Mouse (Mus musculus): Measurements from ENCODE around the gene Rhov. TPM values are rescaled to one million over a fixed set of nuclear protein-coding genes. Genes with fewer than 3 reads are reported as not detected.

The Rhov gene
- polyA plus RNA-seq, 1 experiment from 2014 or later: 0.90 TPM

DNA sequence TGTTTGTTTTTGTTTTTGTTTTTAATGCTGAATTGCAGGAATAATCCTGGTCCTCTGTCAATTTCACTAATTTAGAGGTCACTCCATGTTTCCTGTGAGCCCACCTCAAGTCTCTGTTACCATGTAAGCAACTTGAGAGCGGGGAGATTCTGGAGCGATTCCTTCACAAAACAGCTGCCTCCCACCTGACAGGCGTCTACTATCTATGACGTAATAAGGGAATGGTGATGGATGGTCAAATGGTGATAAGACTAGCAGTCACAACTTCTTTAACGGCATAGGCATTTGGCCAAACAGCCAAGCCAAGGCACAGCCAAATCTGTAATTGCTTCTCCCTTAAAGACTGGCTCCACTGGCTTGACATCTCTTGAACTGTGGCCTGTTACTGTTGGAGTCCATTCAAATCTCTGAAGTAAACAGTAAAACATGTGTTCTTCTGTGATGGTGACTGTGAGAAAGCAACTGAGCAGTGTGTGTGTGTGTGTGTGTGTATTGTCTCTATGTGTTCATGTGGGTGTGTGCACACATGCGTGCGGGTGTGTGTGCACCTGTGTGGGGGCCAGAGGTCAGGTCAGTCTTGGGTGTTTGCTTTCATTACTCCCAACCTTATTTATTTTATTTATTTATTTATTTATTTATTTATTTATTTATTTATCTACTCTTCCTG is 11.0 kb upstream of the Rhov start:
- Histone ChIP-seq H3K4me1 (replicated peaks; ENCODE audit: control insufficient read depth, insufficient read depth, low read length) (no peaks in the 10 kb centered on the region), H3K9me3 (ENCODE audit: control insufficient read depth, low read length) (no peaks in the 10 kb centered on the region), H3K27ac (ENCODE audit: low read depth, low read length) (no peak overlapping the region), H3K4me3 (ENCODE audit: low read depth, low read length) (no peak overlapping the region), H3K36me3 (ENCODE audit: control insufficient read depth, insufficient read depth, low read length) (no peaks in the 10 kb centered on the region), H3K27me3 (ENCODE audit: control insufficient read depth, insufficient read depth, low read length) (no peaks in the 10 kb centered on the region), H3K4me2 (ENCODE audit: low read depth, low read length, severe bottlenecking) (no peak overlapping the region), H3K9ac (ENCODE audit: low read length) (no peak overlapping the region)
- DNase-seq (ENCODE audit: low spot score) (no peak), ATAC-seq (replicated peaks; ENCODE audit: low FRiP score) (no peak)
- 92% methylated on average over 7 of the region's 7 CpGs for WGBS

DNA sequence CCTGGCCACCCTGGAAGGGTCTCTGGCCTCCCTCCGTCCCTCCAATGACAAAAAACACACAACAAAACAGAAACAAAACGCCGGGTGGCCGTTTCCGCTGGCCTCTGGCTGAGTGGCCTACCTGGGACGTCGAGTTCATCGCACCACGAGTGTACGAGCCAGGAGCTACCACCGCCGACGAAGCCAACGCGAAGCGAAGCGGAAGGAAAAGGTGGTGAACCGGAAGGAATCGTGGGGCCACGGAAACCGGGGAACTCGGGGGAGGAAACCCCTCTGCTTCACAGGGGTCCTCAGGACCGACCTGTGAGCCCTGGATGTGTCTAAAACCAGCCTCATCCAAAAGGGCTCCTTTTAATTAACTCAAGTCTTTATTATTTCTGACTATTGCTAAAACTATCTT is 6.7 kb upstream of the Rhov start:
- no peaks in the 10 kb centered on the region for H3K36me3 ChIP-seq (ENCODE audit: control insufficient read depth, insufficient read depth, low read length)
- H3K27ac ChIP-seq (ENCODE audit: low read depth, low read length): no peak overlapping the region
- 90% methylated on average over 23 of the region's 23 CpGs for WGBS
- DNase-seq (ENCODE audit: low spot score) (no peak), ATAC-seq (replicated peaks; ENCODE audit: low FRiP score) (no peak)
- H3K9ac ChIP-seq (ENCODE audit: low read length): no peak overlapping the region
- no peak overlapping the region for H3K4me2 ChIP-seq (ENCODE audit: low read depth, low read length, severe bottlenecking)
- no peaks in the 10 kb centered on the region for H3K4me1 ChIP-seq (replicated peaks; ENCODE audit: control insufficient read depth, insufficient read depth, low read length)
- no peaks in the 10 kb centered on the region for H3K9me3 ChIP-seq (ENCODE audit: control insufficient read depth, low read length)
- H3K27me3 ChIP-seq (ENCODE audit: control insufficient read depth, insufficient read depth, low read length): no peaks in the 10 kb centered on the region
- no peak overlapping the region for H3K4me3 ChIP-seq (ENCODE audit: low read depth, low read length)

DNA sequence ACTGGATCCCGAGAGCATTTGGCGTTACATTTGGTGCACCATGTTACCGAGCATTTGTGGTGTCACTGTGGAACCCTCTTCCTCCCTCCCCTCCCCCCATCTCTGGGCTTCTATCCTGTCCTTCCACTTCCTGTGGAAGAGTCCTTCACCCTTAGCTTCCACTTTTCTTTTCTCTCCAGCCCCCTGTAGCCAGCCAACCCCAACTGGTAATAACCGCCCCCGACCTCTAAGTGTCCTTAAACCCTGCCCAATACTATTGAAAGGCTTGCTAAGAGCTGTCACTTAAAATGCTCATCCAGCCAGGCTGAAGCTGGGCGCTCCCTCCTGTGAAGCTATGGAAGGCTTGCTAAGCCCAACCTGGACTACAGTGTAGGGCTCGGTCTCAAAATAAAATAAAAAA is 5.9 kb upstream of the Rhov start:
- 88% methylated on average over 7 of the region's 7 CpGs for WGBS
- DNase-seq (ENCODE audit: low spot score) (no peak), ATAC-seq (replicated peaks; ENCODE audit: low FRiP score) (no peak)
- H3K4me1 ChIP-seq (replicated peaks; ENCODE audit: control insufficient read depth, insufficient read depth, low read length): no peaks in the 10 kb centered on the region
- H3K27me3 ChIP-seq (ENCODE audit: control insufficient read depth, insufficient read depth, low read length): no peaks in the 10 kb centered on the region
- no peak overlapping the region for H3K9ac ChIP-seq (ENCODE audit: low read length)
- no peak overlapping the region for H3K27ac ChIP-seq (ENCODE audit: low read depth, low read length)
- H3K4me3 ChIP-seq (ENCODE audit: low read depth, low read length): no peak overlapping the region
- H3K4me2 ChIP-seq (ENCODE audit: low read depth, low read length, severe bottlenecking): no peak overlapping the region
- H3K9me3 ChIP-seq (ENCODE audit: control insufficient read depth, low read length): no peaks in the 10 kb centered on the region
- no peaks in the 10 kb centered on the region for H3K36me3 ChIP-seq (ENCODE audit: control insufficient read depth, insufficient read depth, low read length)

DNA sequence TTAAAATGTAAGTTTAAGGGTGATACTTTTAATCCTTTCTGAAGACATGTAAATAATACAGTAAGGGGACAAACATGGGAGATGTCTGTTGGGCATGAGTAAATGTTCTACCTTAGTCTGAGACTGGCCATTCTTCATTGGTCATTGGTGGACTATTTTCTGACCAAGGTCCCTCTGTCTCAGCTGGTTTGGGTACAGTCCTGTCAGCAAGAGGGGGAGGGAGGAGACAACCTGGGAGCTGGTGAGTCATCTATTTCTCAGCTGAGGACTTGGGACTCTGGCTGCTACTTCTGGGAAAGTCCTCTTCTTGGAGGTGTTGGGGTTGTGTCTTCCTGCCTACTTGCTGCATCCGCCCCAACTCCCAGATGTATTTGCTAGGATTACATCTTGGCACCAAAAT is 3.1 kb upstream of the Rhov start:
- Histone ChIP-seq H3K4me2 (ENCODE audit: low read depth, low read length, severe bottlenecking) (no peak overlapping the region), H3K4me1 (replicated peaks; ENCODE audit: control insufficient read depth, insufficient read depth, low read length) (no peaks in the 10 kb centered on the region), H3K27ac (ENCODE audit: low read depth, low read length) (no peak overlapping the region), H3K27me3 (ENCODE audit: control insufficient read depth, insufficient read depth, low read length) (peaks cover 4% of the 10 kb centered on the region), H3K4me3 (ENCODE audit: low read depth, low read length) (no peak overlapping the region), H3K36me3 (ENCODE audit: control insufficient read depth, insufficient read depth, low read length) (no peaks in the 10 kb centered on the region), H3K9me3 (ENCODE audit: control insufficient read depth, low read length) (no peaks in the 10 kb centered on the region), H3K9ac (ENCODE audit: low read length) (no peak overlapping the region)
- DNase-seq (ENCODE audit: low spot score) (no peak), ATAC-seq (replicated peaks; ENCODE audit: low FRiP score) (no peak)
- 83% methylated on average over 1 of the region's 1 CpGs for WGBS

DNA sequence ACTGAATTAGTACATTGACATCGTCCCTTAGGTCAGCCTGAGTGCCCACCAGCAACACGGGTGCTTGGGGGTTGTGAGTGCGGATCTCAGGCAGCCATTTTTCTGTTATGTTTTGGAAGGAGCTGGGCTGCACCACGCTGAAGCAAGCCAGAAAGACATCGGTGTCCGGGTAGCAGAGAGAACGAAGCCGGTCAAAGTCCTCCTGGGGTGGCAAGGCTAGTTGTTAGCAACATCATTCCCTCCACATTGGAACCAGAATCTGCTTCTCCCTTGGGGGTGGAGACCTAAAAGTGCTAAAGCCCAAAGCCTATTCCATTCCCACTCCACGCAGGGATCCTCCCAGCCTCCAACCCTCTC is 808 bp downstream of the Rhov start:
- H3K27ac ChIP-seq (ENCODE audit: low read depth, low read length): no peak overlapping the region
- DNase-seq (ENCODE audit: low spot score): no peak
- H3K4me3 ChIP-seq (ENCODE audit: low read depth, low read length): peak overlapping the region; percentile 48
- no peaks in the 10 kb centered on the region for H3K36me3 ChIP-seq (ENCODE audit: control insufficient read depth, insufficient read depth, low read length)
- no peaks in the 10 kb centered on the region for H3K4me1 ChIP-seq (replicated peaks; ENCODE audit: control insufficient read depth, insufficient read depth, low read length)
- H3K27me3 ChIP-seq (ENCODE audit: control insufficient read depth, insufficient read depth, low read length): peaks cover 6% of the 10 kb centered on the region
- peak overlapping the region; percentile 54; the same call in 1 of the 2 replicates for H3K9ac ChIP-seq (ENCODE audit: low read length)
- 54% methylated on average over 9 of the region's 9 CpGs for WGBS
- no peak for ATAC-seq (replicated peaks; ENCODE audit: low FRiP score)
- peak overlapping the region; percentile 97 for H3K4me2 ChIP-seq (ENCODE audit: low read depth, low read length, severe bottlenecking)
- no peaks in the 10 kb centered on the region for H3K9me3 ChIP-seq (ENCODE audit: control insufficient read depth, low read length)

DNA sequence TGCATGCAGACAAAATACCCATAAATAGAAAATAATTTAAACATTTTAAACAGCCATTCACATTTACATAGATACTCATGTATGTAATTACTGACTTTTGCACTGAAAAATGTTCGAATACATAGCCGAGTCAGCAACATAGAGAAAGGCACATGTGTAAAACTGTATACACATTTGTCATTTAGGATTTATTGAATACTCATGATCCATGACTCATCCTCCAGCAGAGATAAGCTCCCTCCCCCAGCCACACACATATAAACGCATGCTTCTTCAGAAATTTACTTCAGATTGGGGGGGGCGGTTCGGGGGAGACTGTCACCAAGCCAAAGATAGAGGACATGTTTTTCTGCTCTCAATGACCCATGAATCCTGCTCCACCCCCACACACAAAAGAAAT is 7.3 kb downstream of the Rhov start:
- no peak for ATAC-seq (replicated peaks; ENCODE audit: low FRiP score)
- Histone ChIP-seq H3K27me3 (ENCODE audit: control insufficient read depth, insufficient read depth, low read length) (0 out of 2 replicates have a peak, but pooled peaks cover under 1% of the 10 kb centered on the region), H3K27ac (ENCODE audit: low read depth, low read length) (no peak overlapping the region), H3K9ac (ENCODE audit: low read length) (no peak overlapping the region), H3K4me3 (ENCODE audit: low read depth, low read length) (no peak overlapping the region), H3K4me2 (ENCODE audit: low read depth, low read length, severe bottlenecking) (no peak overlapping the region), H3K9me3 (ENCODE audit: control insufficient read depth, low read length) (no peaks in the 10 kb centered on the region), H3K4me1 (replicated peaks; ENCODE audit: control insufficient read depth, insufficient read depth, low read length) (no peaks in the 10 kb centered on the region), H3K36me3 (ENCODE audit: control insufficient read depth, insufficient read depth, low read length) (no peaks in the 10 kb centered on the region)
- 88% methylated on average over 5 of the region's 5 CpGs for WGBS
- no peak for DNase-seq (ENCODE audit: low spot score)

DNA sequence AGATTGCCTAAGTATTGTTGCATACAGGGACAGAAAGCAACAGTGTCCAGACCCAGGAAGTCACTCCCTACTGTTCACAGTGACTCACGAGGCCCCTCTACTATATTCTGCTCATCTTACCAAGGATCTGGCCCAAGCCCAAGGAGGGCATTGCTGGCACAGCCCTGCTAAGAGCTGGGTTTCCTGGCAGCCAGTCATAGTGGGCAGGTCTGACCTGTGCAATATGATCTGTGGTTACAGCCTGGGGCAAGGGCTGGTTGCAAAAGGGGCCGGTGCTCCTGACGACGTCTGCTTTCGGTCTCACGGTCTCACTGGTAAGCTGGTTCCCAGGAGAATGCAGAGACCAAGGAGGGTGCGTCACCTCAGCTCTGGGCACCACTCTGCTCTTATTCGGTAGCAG is 8.1 kb downstream of the Rhov start:
- H3K27me3 ChIP-seq (ENCODE audit: control insufficient read depth, insufficient read depth, low read length): no peaks in the 10 kb centered on the region
- ATAC-seq (replicated peaks; ENCODE audit: low FRiP score): no peak
- no peak overlapping the region for H3K4me3 ChIP-seq (ENCODE audit: low read depth, low read length)
- no peak for DNase-seq (ENCODE audit: low spot score)
- no peak overlapping the region for H3K9ac ChIP-seq (ENCODE audit: low read length)
- no peaks in the 10 kb centered on the region for H3K36me3 ChIP-seq (ENCODE audit: control insufficient read depth, insufficient read depth, low read length)
- WGBS: 52% methylated on average over 8 of the region's 8 CpGs
- no peaks in the 10 kb centered on the region for H3K9me3 ChIP-seq (ENCODE audit: control insufficient read depth, low read length)
- H3K4me1 ChIP-seq (replicated peaks; ENCODE audit: control insufficient read depth, insufficient read depth, low read length): no peaks in the 10 kb centered on the region
- no peak overlapping the region for H3K27ac ChIP-seq (ENCODE audit: low read depth, low read length)
- no peak overlapping the region for H3K4me2 ChIP-seq (ENCODE audit: low read depth, low read length, severe bottlenecking)

DNA sequence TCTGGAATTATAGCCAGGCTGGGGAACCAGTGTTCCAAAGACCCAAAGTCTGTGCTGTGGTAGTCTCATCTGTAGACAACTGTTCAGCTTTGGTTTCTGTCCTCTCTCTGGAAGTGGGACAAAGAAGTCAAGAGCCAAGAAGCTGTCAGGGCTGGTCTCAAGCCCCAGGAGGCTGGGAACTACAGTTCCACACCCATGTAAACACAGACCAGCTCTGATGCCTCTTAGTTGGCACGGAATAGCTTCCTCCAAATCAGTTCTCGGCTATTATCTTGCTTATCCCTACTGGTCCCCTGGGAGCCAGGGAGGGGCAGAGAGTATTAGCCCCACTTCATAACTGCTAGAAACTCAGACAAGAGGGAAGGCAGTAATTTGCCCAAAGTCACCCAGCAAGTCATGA is 9.7 kb downstream of the Rhov start:
- H3K9ac ChIP-seq (ENCODE audit: low read length): no peak overlapping the region
- H3K4me3 ChIP-seq (ENCODE audit: low read depth, low read length): no peak overlapping the region
- no peaks in the 10 kb centered on the region for H3K9me3 ChIP-seq (ENCODE audit: control insufficient read depth, low read length)
- H3K4me2 ChIP-seq (ENCODE audit: low read depth, low read length, severe bottlenecking): no peak overlapping the region
- H3K27me3 ChIP-seq (ENCODE audit: control insufficient read depth, insufficient read depth, low read length): no peaks in the 10 kb centered on the region
- ATAC-seq (replicated peaks; ENCODE audit: low FRiP score): no peak
- H3K27ac ChIP-seq (ENCODE audit: low read depth, low read length): no peak overlapping the region
- 60% methylated on average over 2 of the region's 2 CpGs for WGBS
- H3K4me1 ChIP-seq (replicated peaks; ENCODE audit: control insufficient read depth, insufficient read depth, low read length): no peaks in the 10 kb centered on the region
- H3K36me3 ChIP-seq (ENCODE audit: control insufficient read depth, insufficient read depth, low read length): no peaks in the 10 kb centered on the region
- no peak for DNase-seq (ENCODE audit: low spot score)

DNA sequence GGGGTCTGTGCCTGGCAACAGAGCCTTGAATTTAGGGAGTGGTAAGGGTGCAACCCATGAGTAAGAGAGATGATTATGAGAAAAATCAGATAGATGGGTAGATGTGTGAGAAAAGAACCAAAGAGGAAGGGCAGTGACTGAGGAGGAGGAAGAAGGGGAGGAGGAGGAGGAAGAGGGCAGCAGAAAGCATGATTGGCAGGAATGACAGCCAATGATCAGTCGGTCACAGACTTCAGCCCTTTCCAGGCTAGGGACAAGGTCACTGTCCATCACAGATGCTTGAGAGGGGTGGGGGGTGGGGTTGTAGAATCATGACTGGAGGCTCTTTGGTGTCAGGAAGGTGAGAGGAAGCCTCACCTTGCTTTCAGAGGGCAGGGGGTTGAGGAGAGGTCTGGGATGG is 10.6 kb downstream of the Rhov start:
- H3K27me3 ChIP-seq (ENCODE audit: control insufficient read depth, insufficient read depth, low read length): no peaks in the 10 kb centered on the region
- H3K9ac ChIP-seq (ENCODE audit: low read length): no peak overlapping the region
- H3K4me2 ChIP-seq (ENCODE audit: low read depth, low read length, severe bottlenecking): no peak overlapping the region
- H3K9me3 ChIP-seq (ENCODE audit: control insufficient read depth, low read length): no peaks in the 10 kb centered on the region
- 70% methylated on average over 1 of the region's 1 CpGs for WGBS
- ATAC-seq (replicated peaks; ENCODE audit: low FRiP score) (no peak), DNase-seq (ENCODE audit: low spot score) (no peak)
- H3K4me1 ChIP-seq (replicated peaks; ENCODE audit: control insufficient read depth, insufficient read depth, low read length): no peaks in the 10 kb centered on the region
- H3K27ac ChIP-seq (ENCODE audit: low read depth, low read length): no peak overlapping the region
- H3K36me3 ChIP-seq (ENCODE audit: control insufficient read depth, insufficient read depth, low read length): no peaks in the 10 kb centered on the region
- H3K4me3 ChIP-seq (ENCODE audit: low read depth, low read length): no peak overlapping the region

All from forebrain, embryonic 11.5 days (tissue).